Mouse (Mus musculus) testis, adult 2 months (tissue): ENCODE measurements around the gene Upk2.

Experiments used
- CTCF ChIP-seq: fragments of 200-500 bp; IDR thresholded peaks from 2 replicates; pipeline ENCODE4 v1.5.1; 2012; ENCODE audit warnings: low read depth, mild to moderate bottlenecking, inconsistent platforms, low read length, moderate library complexity; ENCODE audit not compliant: control insufficient read depth, insufficient read depth, insufficient replicate concordance
- POLR2A ChIP-seq: fragments of 200-500 bp; IDR thresholded peaks from 2 replicates; pipeline ENCODE4 v1.6.1; 2012; ENCODE audit warnings: low read depth, mild to moderate bottlenecking, inconsistent platforms, low read length, moderate library complexity; ENCODE audit not compliant: control insufficient read depth

DNA sequence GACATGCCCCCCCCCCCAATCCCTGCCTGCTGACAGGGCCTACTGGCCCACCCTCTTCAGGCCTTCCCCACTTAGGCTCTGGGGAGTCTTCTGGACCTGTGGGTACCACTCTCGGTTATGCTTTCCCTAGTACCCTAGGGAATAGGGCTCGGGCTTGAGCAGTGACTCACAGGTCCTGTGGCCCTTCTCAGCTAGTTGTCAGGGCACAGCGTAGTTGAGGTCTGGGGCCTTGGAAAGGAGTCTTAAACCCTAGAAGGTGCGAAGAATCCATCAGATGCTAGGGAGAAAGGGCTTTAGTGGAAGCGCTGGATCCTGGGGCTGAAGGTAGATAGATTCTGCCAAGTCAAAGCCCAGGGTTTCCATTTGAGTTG is 45.4 kb upstream of the Upk2 start:
- TF ChIP-seq POLR2A (no peak), CTCF (no peak)
